Mouse (Mus musculus) cortical plate, adult 2 months (tissue): Measurements from ENCODE around the gene Wdr62. TPM values are rescaled to one million over a fixed set of nuclear protein-coding genes. Genes with fewer than 3 reads are reported as not detected.

Experiments
- H3K27ac ChIP-seq: fragments of 200-500 bp; 2 replicates; pipeline ENCODE4 v1.5.1; 2012; ENCODE audit warnings: low read length, control low read depth, inconsistent platforms; ENCODE audit not compliant: insufficient read depth
- H3K4me1 ChIP-seq: fragments of 200-500 bp; 2 replicates; pipeline ENCODE4 v1.6.1; 2011; ENCODE audit warnings: low read length; ENCODE audit not compliant: control insufficient read depth, insufficient read depth
- H3K4me3 ChIP-seq: fragments of 200-500 bp; 2 replicates; pipeline ENCODE4 v1.5.1; 2011; ENCODE audit warnings: mild to moderate bottlenecking, low read length, control low read depth; ENCODE audit not compliant: insufficient read depth
- CTCF ChIP-seq: fragments of 200-500 bp; IDR thresholded peaks from 2 replicates; pipeline ENCODE4 v1.5.1; 2011; ENCODE audit warnings: mild to moderate bottlenecking, control low read depth, low read length; ENCODE audit not compliant: insufficient read depth; ENCODE audit errors: extremely low read depth
- POLR2A ChIP-seq: fragments of 200-500 bp; IDR thresholded peaks from 2 replicates; pipeline ENCODE4 v1.6.1; 2011; ENCODE audit warnings: mild to moderate bottlenecking, low read length, control low read depth; ENCODE audit not compliant: insufficient read depth; ENCODE audit errors: extremely low read depth
- polyA plus RNA-seq: library from polyadenylated mRNA; depleted of rRNA; stranded (reverse); fragments of >200 nt; gene quantifications from 2 replicates; pipeline ENCODE4 v1.2.3, GENCODE M21; 2012; rRNA removed

Wdr62 gene
- polyA plus RNA-seq, 1 experiment = 3.2 TPM

DNA sequence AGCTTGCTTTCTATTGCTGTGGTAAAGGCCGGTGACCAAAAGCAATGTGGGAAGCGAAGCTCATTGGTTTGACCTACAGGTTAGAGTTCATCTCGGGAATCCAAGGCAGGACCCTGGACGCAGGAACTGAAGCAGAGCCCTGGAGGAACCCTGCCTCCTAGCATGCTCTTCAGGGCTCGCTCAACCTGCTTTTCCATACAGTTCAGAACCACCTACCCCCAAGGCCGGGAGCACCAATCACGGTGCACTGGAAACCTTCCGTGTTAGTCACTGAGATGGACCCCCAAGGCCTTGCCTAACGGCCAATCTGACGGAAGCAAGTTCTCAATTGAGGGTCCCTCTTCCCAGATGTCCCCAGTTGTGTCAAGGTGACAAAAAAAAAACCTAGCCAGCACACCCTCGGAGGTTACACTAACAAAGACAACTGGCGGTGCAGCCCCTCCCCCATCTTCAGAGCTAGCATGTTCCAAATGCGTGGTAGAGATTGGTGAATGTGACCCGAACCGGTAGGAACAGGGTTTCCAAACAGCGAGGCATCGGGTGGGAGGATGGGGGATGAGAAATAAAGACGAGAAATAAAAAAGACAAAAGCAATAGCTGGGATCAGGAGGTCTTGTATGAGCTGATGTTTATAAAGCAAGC is 80.6 kb downstream of the Wdr62 start:
- Histone ChIP-seq H3K27ac (no peak overlapping the region), H3K4me3 (no peak overlapping the region), H3K4me1 (no peaks in the 10 kb centered on the region)
- TF ChIP-seq CTCF (no peak), POLR2A (no peak)

DNA sequence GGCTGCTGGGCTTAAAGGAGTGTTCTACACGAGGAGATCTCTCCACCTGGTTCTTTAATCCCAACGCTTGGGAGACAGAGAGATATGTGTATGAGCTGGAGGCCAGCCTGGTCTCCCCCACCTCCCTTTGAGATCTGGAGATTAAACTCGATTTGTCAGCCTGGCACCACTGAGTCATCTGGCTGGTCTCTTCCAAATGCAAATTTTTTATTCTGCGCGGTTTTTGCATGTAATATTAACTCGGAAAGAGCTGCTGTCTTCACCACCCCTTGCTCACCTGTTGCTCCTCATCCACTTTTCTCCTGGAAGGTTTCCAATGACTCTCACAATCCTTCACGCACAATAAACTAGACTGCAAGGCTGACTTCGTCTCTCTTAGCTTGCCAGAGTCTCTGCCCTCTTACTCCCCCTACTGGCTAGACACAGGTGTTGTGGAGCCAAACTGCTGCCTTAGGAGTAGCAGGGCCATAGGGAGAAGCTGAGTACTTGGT is 81.7 kb downstream of the Wdr62 start, which contains the start of gene Capns1:
Gene Capns1 (minus strand): TSS at position 331 of the 491 bp plus-strand sequence.
- Histone ChIP-seq H3K4me1 (no peaks in the 10 kb centered on the region), H3K4me3 (no peak within 1 kb of the TSS; the same call in 1 of the 2 replicates), H3K27ac (no peak within 1 kb of the TSS)
- TF ChIP-seq CTCF (peak; percentile 91), POLR2A (no peak)

DNA sequence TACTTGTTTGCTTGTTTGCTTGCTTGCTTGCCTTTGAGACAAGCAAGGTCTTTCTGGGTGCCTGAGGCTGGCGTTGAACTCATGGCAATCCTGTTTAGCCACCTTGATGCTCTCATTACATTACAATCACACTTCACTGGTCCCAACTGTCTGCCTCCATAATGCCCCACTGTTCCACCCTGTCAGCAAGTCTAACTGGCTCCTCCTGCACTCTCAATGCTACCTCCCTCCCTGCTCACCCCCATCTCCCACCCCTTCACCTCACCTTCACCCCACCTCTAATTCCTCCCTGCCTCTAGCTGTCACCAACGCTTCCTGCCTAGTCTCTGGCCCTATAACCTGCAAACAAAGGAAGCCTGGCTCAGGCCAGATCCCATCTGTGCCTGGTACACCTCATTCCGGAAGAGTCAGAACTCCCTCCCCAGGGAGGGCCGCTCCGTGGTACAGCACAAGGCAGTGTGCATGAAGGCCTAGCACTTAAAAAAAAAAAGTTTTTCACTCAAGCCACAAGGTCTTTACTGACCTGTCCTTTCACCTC is 82.6 kb downstream of the Wdr62 start:
- Histone ChIP-seq H3K4me3 (no peak overlapping the region), H3K27ac (no peak overlapping the region), H3K4me1 (no peaks in the 10 kb centered on the region)
- TF ChIP-seq POLR2A (no peak), CTCF (no peak)

DNA sequence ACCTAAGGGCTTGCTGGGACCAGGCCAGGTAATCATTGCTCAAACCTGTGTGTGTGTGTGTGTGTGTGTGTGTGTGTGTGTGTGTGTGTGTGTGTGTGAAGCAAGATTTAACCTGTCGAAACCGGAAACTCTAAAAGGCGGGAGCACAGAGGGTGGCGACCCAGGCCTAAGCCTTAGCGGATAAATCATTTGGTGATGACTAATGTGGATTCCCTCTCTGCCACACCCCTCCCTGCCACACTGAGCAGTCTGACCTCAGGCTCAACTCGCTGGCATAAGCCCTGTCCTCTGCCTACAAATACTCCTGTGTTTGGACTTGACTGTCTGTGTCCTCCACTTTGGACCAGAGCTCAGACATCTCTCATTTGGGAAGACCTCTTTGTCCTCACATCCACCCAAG is 84.0 kb downstream of the Wdr62 start:
- no peaks in the 10 kb centered on the region for H3K4me1 ChIP-seq
- H3K27ac ChIP-seq = no peak overlapping the region
- H3K4me3 ChIP-seq = no peak overlapping the region
- no peak for TF ChIP-seq CTCF
- TF ChIP-seq POLR2A = no peak

DNA sequence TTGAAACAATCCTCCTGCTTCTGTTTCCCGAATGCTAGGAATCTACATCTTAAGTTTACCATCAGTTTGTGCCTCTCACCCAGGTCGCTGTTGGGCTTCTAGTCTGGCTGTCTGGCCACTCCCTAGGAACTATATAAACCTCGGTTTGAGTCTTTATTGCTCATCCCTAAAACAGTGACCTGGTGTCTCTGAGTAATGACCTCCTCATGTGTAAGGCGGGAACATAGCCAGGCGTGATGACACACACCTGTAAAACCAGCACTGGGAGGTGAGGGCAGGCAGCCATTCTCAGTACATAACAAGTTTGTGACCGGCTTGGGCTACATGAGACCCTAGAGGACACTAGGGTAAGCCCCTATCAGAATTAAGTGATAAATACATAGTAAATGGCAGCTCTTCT is 84.8 kb downstream of the Wdr62 start:
- Histone ChIP-seq H3K4me3 (peak overlapping the region; percentile 72; the same call in 1 of the 2 replicates), H3K27ac (no peak overlapping the region), H3K4me1 (no peaks in the 10 kb centered on the region)
- TF ChIP-seq POLR2A (no peak), CTCF (no peak)

DNA sequence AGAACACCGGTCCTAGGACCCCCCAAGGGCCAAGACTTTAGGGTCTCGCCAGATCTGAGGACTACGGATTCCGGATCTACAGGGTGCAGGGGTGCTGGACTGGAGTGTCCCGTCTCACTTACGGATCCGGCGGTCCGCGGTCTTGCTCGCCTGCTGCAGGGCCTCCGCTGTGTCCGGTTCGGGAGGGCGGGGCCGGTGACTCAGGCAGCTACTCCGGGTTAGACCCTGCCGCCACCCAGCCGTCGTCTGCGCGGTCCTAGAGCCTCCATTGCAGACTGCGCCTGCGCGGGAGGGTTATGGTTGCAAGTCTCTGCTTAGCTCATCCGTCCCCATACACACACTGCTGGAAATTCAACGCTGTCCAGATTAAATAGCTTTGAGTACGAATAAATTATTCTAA is 85.3 kb downstream of the Wdr62 start:
- Histone ChIP-seq H3K4me3 (peak overlapping the region; percentile 72), H3K4me1 (no peaks in the 10 kb centered on the region), H3K27ac (peak overlapping the region; percentile 33)
- TF ChIP-seq POLR2A = peak; percentile 70; the same call in 1 of the 2 replicates
- no peak for TF ChIP-seq CTCF

DNA sequence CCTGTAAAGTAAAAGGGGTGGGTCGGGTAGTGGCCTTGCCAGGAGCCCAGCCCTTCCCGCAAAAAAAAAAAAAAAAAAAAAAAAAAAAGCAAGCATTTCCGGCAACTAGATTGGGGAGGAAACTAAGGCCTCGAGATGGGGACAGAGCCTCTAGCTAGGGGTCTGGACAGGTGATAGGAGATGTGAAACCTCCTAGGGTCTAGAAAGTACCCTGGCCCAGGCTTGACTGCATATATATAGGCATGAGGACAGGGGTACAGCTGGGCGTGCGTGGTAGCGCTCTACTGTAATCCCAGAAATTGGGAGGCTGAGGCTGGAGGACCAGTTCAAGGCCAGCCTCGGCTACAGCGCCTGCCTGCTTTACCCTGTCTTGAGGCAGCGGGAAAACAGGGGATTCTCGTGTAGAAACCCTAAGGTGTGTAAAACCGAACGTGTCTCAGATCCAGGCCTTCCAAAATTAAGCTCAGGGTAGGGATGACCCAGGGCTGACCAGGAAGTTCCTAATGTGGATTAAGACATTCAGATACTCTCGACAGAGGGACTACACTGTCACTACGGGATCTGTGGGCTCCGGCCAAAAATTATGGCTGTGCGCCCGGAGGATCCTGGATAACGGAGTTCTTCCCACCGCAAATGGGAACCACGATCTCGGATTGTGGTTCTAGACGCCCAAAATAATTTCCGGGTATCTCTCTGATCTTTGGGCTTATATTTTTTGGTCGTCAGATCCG is 86.0 kb downstream of the Wdr62 start:
- Histone ChIP-seq H3K4me3 (peak overlapping the region; percentile 72), H3K4me1 (no peaks in the 10 kb centered on the region), H3K27ac (peak overlapping the region; percentile 33)
- TF ChIP-seq POLR2A (no peak), CTCF (no peak)

DNA sequence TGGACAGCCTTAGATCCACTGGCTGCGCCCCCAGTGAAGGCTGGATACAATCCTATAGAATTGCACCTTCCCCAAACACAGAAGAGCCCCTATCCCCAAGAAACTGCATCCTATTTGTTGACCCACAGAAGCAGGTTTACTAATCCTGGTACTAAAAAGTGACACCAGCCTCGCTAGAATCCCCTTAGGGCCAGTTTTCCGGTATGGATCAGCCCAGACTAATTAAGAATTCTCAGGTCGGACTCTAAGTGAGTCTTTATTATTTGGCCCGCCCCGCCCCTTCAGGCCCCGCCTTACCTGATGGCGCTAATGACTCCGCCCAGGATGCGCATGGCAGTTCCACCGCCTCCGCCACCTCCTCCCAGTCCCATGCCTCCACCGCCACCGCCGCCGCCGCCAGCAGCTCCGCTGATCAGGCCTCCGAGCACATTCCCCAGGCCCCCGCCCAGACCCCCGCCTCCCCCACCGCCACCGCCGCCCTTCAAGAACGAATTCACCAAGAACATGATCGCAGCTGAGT is 86.6 kb downstream of the Wdr62 start:
- Histone ChIP-seq H3K4me3 (peak overlapping the region; percentile 72), H3K27ac (no peak overlapping the region), H3K4me1 (no peaks in the 10 kb centered on the region)
- TF ChIP-seq CTCF (no peak), POLR2A (0 out of 2 replicates have a peak, but pooled peaks have one; percentile 13)

DNA sequence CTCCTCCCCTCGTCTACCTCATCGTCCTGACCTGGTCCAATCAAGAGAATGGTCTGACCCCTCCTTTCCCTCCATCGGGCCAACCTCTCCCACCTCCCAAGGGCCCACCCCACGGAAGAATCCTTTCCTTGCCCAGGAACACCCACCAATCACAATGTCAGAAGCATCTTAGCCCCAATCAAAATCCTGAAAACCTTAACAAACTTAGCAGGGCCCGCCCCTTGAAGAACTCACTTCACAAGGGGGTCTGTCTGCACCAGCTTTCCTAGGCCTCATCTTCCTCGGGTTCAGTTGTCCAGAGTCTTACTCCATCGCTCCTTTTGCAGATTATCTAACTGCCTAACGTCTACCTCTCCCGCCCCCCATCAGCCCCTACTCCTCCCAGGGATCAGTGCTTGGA is 87.2 kb downstream of the Wdr62 start:
- Histone ChIP-seq H3K4me1 (no peaks in the 10 kb centered on the region), H3K27ac (no peak overlapping the region), H3K4me3 (peak overlapping the region; percentile 72)
- TF ChIP-seq POLR2A = no peak
- TF ChIP-seq CTCF = no peak

DNA sequence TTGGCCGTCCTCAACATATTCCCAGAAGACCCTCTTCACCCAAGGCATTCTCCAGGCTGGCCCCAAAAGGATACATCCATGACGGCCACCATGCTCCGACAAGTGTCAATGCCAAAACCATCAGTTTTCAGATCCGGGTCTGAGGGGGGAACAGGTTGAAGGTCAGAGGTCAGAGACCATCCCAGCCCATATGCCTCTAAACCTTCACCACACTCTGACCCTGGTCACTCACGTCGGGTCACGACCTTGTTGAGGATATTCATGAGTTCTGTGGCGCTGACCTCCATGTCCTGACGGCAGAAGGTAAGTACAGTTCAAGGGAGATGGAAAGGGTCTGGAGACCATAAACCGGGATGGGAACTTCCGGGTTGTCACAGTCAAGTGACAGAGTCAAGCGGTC is 88.1 kb downstream of the Wdr62 start:
- TF ChIP-seq CTCF (no peak), POLR2A (no peak)
- Histone ChIP-seq H3K4me3 (no peak overlapping the region), H3K27ac (no peak overlapping the region), H3K4me1 (no peaks in the 10 kb centered on the region)

Other genes with a start within 250 kb of the Wdr62 start
- gene Zfp14, start 229.0 kb downstream of the Wdr62 start, polyA plus RNA-seq = 13.8 and 14.2 TPM in 2 replicates
- gene Zfp82, start 207.5 kb downstream of the Wdr62 start, polyA plus RNA-seq = 2.3 and 2.5 TPM in 2 replicates
- 0.44 and 0.50 TPM in 2 replicates for gene Gm26920, start 190.0 kb downstream of the Wdr62 start, polyA plus RNA-seq
- gene Zfp566, start 189.9 kb downstream of the Wdr62 start, polyA plus RNA-seq = 6.0 and 7.0 TPM in 2 replicates
- gene Zfp260, start 185.6 kb downstream of the Wdr62 start, polyA plus RNA-seq = 42.8 and 44.9 TPM in 2 replicates
- gene Zfp382, start 158.5 kb downstream of the Wdr62 start, polyA plus RNA-seq = 9.8 and 10.4 TPM in 2 replicates
- 33.5 and 35.2 TPM in 2 replicates for gene Zfp146, start 110.7 kb downstream of the Wdr62 start, polyA plus RNA-seq
- 7.4 TPM in 2 replicates for gene Cox7a1, start 96.3 kb downstream of the Wdr62 start, polyA plus RNA-seq
- gene Capns1, start 81.6 kb downstream of the Wdr62 start, polyA plus RNA-seq = 254 and 279 TPM in 2 replicates
- 152 and 157 TPM in 2 replicates for gene Polr2i, start 48.5 kb downstream of the Wdr62 start, polyA plus RNA-seq
- 136 and 139 TPM in 2 replicates for gene Tbcb, start 48.1 kb downstream of the Wdr62 start, polyA plus RNA-seq
- gene Ovol3, start 44.7 kb downstream of the Wdr62 start, polyA plus RNA-seq = 0.15 TPM in 1 of 2 replicates, not detected in the other
- 0.19 and 0.38 TPM in 2 replicates for gene Thap8, start 325 bp downstream of the Wdr62 start, polyA plus RNA-seq
- gene Clip3, start 11.3 kb upstream of the Wdr62 start, polyA plus RNA-seq = 439 and 458 TPM in 2 replicates
- gene Alkbh6, start 28.3 kb upstream of the Wdr62 start, polyA plus RNA-seq = 135 and 141 TPM in 2 replicates
- 23.6 and 24.7 TPM in 2 replicates for gene Syne4, start 34.4 kb upstream of the Wdr62 start, polyA plus RNA-seq
- gene E130208F15Rik, start 41.3 kb upstream of the Wdr62 start, polyA plus RNA-seq = 0.35 and 0.44 TPM in 2 replicates
- gene Sdhaf1, start 43.5 kb upstream of the Wdr62 start, polyA plus RNA-seq = 16.9 and 17.4 TPM in 2 replicates
- gene Lrfn3, start 82.4 kb upstream of the Wdr62 start, polyA plus RNA-seq = 20.8 and 21.3 TPM in 2 replicates
- 78.9 and 79.5 TPM in 2 replicates for gene Tyrobp, start 133.3 kb upstream of the Wdr62 start, polyA plus RNA-seq
- 1.1 and 1.7 TPM in 2 replicates for gene Hcst, start 139.4 kb upstream of the Wdr62 start, polyA plus RNA-seq
- 4.4 and 5.7 TPM in 2 replicates for gene Nfkbid, start 141.3 kb upstream of the Wdr62 start, polyA plus RNA-seq
- gene Aplp1, start 165.1 kb upstream of the Wdr62 start, polyA plus RNA-seq = 1,095 and 1,125 TPM in 2 replicates
- 7.8 and 8.3 TPM in 2 replicates for gene Kirrel2, start 177.3 kb upstream of the Wdr62 start, polyA plus RNA-seq
- 1.4 and 1.7 TPM in 2 replicates for gene Nphs1, start 177.9 kb upstream of the Wdr62 start, polyA plus RNA-seq
- gene Prodh2, start 213.2 kb upstream of the Wdr62 start, polyA plus RNA-seq = not detected in 2 replicates